Mouse (Mus musculus): ENCODE results near the gene Lrch1. TPM values are rescaled to one million over a fixed set of nuclear protein-coding genes. Genes with fewer than 3 reads are reported as not detected.

The Lrch1 gene
- total and polyA plus RNA-seq, 3 experiments, result 2.8 to 6.1 TPM; not detected in 1

DNA sequence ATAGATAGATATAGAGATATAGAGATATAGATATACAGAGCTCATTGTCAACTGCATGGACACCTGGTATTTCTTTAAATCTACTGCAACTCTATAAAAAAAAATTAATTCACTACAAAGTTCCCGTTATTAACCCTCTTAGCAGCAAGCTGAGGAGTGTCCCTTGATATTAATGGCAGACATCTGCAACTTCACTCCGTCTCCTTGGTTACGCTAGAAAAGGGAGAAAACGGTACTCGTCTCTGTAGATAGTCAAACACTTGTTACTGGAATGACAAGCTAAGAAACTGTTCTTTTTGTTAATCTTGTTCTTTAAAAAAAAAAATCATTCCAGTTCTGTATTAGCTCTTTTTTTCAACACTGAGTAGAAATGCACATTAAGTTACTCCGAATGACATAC is 54.0 kb downstream of the Lrch1 start:
- Histone ChIP-seq H3K4me1 (ENCODE audit: control insufficient read depth in 1 of 2, insufficient read depth in 2 of 2, low read length in 2 of 2) (no peaks in the 10 kb centered on the region), H3K79me2 (ENCODE audit: control insufficient read depth, insufficient read depth, low read length, poor library complexity) (peaks cover 4% of the 10 kb centered on the region; the same call in 1 of the 2 replicates), H3K27me3 (ENCODE audit: control insufficient read depth in 1 of 2, insufficient read depth in 2 of 2, low read length in 2 of 2) (no peaks in the 10 kb centered on the region), H3K27ac (ENCODE audit: control insufficient read depth, low read depth, low read length) (no peak overlapping the region), H3K36me3 (ENCODE audit: control insufficient read depth in 1 of 2, insufficient read depth in 2 of 2, low read length in 2 of 2) (no peaks in the 10 kb centered on the region), H3K9ac (ENCODE audit: control insufficient read depth, low read depth, low read length, poor library complexity, severe bottlenecking) (no peak overlapping the region), H3K4me3 (ENCODE audit: control insufficient read depth in 1 of 2, insufficient read depth in 1 of 2, low read depth in 2 of 2, low read length in 2 of 2) (no peak overlapping the region), H3K9me3 (replicated peaks; ENCODE audit: insufficient read depth, low read length) (no peaks in the 10 kb centered on the region)
- no peak for DNase-seq (ENCODE audit: low read depth, low spot score)
- TF ChIP-seq CTCF (IDR thresholded peaks at IDR 0.05 in 2 of 3, conservative IDR thresholded peaks at IDR 0.05 in 1 of 3; ENCODE audit: control insufficient read depth in 1 of 3, insufficient read depth in 1 of 3, low read depth in 2 of 3, low read length in 3 of 3, poor library complexity in 1 of 3, severe bottlenecking in 1 of 3) (no peak), USF1 (IDR thresholded peaks at IDR 0.05; ENCODE audit: low read depth, low read length) (no peak), MYC (IDR thresholded peaks at IDR 0.05; ENCODE audit: low read depth, low read length) (no peak), MAFK (IDR thresholded peaks at IDR 0.05; ENCODE audit: borderline replicate concordance, low read depth, low read length) (no peak), MYB (IDR thresholded peaks at IDR 0.05; ENCODE audit: low read depth, low read length) (no peak), ETS1 (IDR thresholded peaks at IDR 0.05; ENCODE audit: low read depth, low read length) (no peak)

DNA sequence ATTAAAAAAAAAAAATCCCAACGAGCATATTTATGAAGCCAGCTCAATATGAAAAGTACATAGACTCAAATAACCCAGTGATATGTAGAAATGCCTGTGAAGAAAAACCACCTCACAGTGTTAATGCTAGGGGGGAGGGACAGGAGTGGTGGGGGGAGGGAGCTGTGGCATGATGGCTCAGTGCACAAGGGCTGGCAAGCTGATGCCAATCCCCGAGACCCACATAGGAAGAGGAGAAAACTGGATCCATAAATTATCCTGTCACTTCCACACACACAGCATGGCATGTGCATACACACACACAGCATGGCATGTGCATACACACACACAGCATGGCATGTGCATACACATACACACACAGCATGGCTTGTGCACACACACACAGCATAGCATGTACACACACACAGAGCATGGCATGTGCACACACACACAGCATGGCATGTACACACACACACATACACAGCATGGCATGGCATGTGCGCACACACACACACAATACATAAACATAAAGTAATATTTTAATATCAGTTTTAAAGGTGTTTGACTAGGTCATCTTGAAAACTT is 54.5 kb downstream of the Lrch1 start:
- Histone ChIP-seq H3K27ac (ENCODE audit: control insufficient read depth, low read depth, low read length) (no peak overlapping the region), H3K36me3 (ENCODE audit: control insufficient read depth in 1 of 2, insufficient read depth in 2 of 2, low read length in 2 of 2) (no peaks in the 10 kb centered on the region), H3K9me3 (replicated peaks; ENCODE audit: insufficient read depth, low read length) (no peaks in the 10 kb centered on the region), H3K9ac (ENCODE audit: control insufficient read depth, low read depth, low read length, poor library complexity, severe bottlenecking) (no peak overlapping the region), H3K79me2 (ENCODE audit: control insufficient read depth, insufficient read depth, low read length, poor library complexity) (peaks cover 4% of the 10 kb centered on the region; the same call in 1 of the 2 replicates), H3K4me3 (ENCODE audit: control insufficient read depth in 1 of 2, insufficient read depth in 1 of 2, low read depth in 2 of 2, low read length in 2 of 2) (no peak overlapping the region), H3K4me1 (ENCODE audit: control insufficient read depth in 1 of 2, insufficient read depth in 2 of 2, low read length in 2 of 2) (no peaks in the 10 kb centered on the region), H3K27me3 (ENCODE audit: control insufficient read depth in 1 of 2, insufficient read depth in 2 of 2, low read length in 2 of 2) (no peaks in the 10 kb centered on the region)
- DNase-seq (ENCODE audit: low read depth, low spot score), result no peak
- TF ChIP-seq ZNF384 (IDR thresholded peaks at IDR 0.05; ENCODE audit: low read depth, low read length) (no peak), POLR2AphosphoS5 (IDR thresholded peaks at IDR 0.05; ENCODE audit: borderline replicate concordance, low read depth, low read length) (no peak; the same call in 1 of the 2 replicates), CHD2 (IDR thresholded peaks at IDR 0.05; ENCODE audit: low read length) (no peak), POLR2A (IDR thresholded peaks at IDR 0.05; ENCODE audit: control insufficient read depth in 1 of 2, insufficient read depth in 1 of 2, low read depth in 1 of 2, low read length in 2 of 2, poor library complexity in 1 of 2) (no peak), ETS1 (IDR thresholded peaks at IDR 0.05; ENCODE audit: low read depth, low read length) (no peak), HCFC1 (IDR thresholded peaks at IDR 0.05; ENCODE audit: low read depth, low read length) (no peak), MXI1 (IDR thresholded peaks at IDR 0.05; ENCODE audit: low read depth, low read length) (no peak), ZMIZ1 (IDR thresholded peaks at IDR 0.05; ENCODE audit: low read depth, low read length) (no peak), ZC3H11A (IDR thresholded peaks at IDR 0.05; ENCODE audit: low read depth, low read length) (no peak), MAX (IDR thresholded peaks at IDR 0.05; ENCODE audit: low read length) (no peak), UBTF (IDR thresholded peaks at IDR 0.05; ENCODE audit: borderline replicate concordance, insufficient read depth, low read depth, low read length) (no peak), MYB (IDR thresholded peaks at IDR 0.05; ENCODE audit: low read depth, low read length) (no peak), EP300 (IDR thresholded peaks at IDR 0.05; ENCODE audit: low read depth in 1 of 2, low read length in 2 of 2) (no peak), POLR2AphosphoS2 (IDR thresholded peaks at IDR 0.05; ENCODE audit: low read length) (no peak), RCOR1 (IDR thresholded peaks at IDR 0.05; ENCODE audit: low read depth, low read length) (no peak), E2F4 (IDR thresholded peaks at IDR 0.05; ENCODE audit: borderline replicate concordance, low read depth, low read length) (no peak), GABPA (IDR thresholded peaks at IDR 0.05; ENCODE audit: low read depth, low read length) (no peak), KAT2A (conservative IDR thresholded peaks at IDR 0.05; ENCODE audit: low read depth, low read length) (no peak)
